Mouse (Mus musculus) thymus, adult 2 months (tissue): ENCODE results near the gene Ccpg1. TPM values are rescaled to one million over a fixed set of nuclear protein-coding genes. Genes with fewer than 3 reads are reported as not detected.

ENCODE experiments used
- DNase-seq: peaks from one replicate; pipeline ENCODE4 v3.0.0; 2021
- H3K27ac ChIP-seq: fragments of 200-500 bp; 2 replicates; pipeline ENCODE4 v1.5.1; 2012; ENCODE audit warnings: low read length, control low read depth; ENCODE audit not compliant: control insufficient read depth, insufficient read depth
- H3K27me3 ChIP-seq: fragments of 200-500 bp; 2 replicates; pipeline ENCODE4 v1.6.1; 2012; ENCODE audit warnings: mild to moderate bottlenecking, low read length, moderate library complexity, mixed read lengths; ENCODE audit not compliant: control insufficient read depth, insufficient read depth
- H3K36me3 ChIP-seq: fragments of 200-500 bp; 2 replicates; pipeline ENCODE4 v1.6.1; 2012; ENCODE audit warnings: mild to moderate bottlenecking, low read length, moderate library complexity; ENCODE audit not compliant: control insufficient read depth, insufficient read depth
- H3K4me1 ChIP-seq: fragments of 200-500 bp; replicated peaks from 2 replicates; pipeline ENCODE4 v1.6.1; 2012; ENCODE audit warnings: low read length; ENCODE audit not compliant: control insufficient read depth, insufficient read depth
- H3K4me3 ChIP-seq: fragments of 200-500 bp; 2 replicates; pipeline ENCODE4 v1.5.1; 2012; ENCODE audit warnings: mild to moderate bottlenecking, low read length, control low read depth, moderate library complexity; ENCODE audit not compliant: control insufficient read depth, insufficient read depth
- CTCF ChIP-seq: fragments of 200-500 bp; IDR thresholded peaks from 2 replicates; pipeline ENCODE4 v1.5.1; 2012; ENCODE audit warnings: mild to moderate bottlenecking, control low read depth, low read length, moderate library complexity, borderline replicate concordance; ENCODE audit not compliant: control insufficient read depth, poor library complexity, insufficient read depth; ENCODE audit errors: extremely low read depth
- POLR2A ChIP-seq: fragments of 200-500 bp; IDR thresholded peaks from 2 replicates; pipeline ENCODE4 v1.6.1; 2012; ENCODE audit warnings: mild to moderate bottlenecking, low read length, control low read depth, moderate library complexity; ENCODE audit not compliant: control insufficient read depth, poor library complexity, insufficient read depth; ENCODE audit errors: extremely low read depth
- WGBS: fragments of 180-500 bp; shearing (Covaris S2); methylation state at CpG from one replicate; pipeline ENCODE4 v1.1.7; 2018; 5-methylcytosine and 5-hydroxymethylcytosine counted together
- polyA plus RNA-seq: library from polyadenylated mRNA; depleted of rRNA; stranded (reverse); fragments of >200 nt; gene quantifications from 2 replicates; pipeline ENCODE4 v1.2.3, GENCODE M21; 2012; rRNA removed

The Ccpg1 gene
- 11.6 and 12.3 TPM in 2 replicates for polyA plus RNA-seq

DNA sequence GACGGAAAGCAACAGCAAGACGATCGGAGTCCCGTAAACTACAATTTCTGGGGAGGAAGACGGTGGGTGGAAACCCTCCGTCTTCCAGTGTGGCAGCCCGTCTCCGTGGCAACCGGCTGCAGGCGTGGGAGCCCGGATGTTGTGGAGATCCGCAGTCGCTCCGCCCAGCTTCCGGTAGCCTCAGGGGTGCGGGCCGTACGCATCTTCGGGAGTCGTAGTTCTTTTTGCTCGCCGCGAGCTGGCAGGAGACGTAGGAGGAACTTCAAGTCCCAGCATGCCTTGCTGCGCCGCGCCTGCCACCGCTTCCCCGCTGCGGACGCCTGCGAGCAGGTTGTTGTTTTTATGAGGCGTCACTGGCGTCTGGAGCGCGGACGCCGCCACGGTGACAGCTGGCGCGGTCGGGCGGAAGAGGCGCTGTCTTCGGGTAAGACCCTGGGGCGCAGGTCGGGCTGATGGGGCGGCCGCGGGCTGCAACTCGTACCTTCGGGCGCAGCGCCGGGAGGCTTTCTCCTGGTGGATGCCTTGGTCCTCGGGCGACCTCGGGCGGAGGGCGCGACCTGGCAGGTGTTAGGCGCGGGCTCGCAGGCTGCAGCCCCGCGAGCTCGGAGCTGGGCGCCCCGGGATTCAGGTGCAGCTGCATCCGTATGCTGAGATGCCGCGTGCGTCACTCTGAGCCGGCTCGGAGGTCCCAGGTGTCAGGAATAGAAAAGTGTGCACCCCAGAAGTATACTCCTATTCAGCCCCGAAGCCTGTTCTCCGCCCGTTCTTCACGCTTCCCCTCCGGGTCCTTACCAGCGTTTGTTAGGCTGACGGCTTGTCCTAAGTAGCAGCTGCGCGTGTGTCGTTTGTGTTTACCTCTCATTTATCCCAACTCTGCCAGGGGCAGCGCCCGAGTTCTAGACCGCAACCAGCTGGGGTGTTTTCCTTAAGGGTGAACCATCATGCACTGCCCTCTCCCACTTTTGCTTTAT, at the start of gene Ccpg1, which contains the start of gene Ccpg1os:
Gene Ccpg1 (plus strand): TSS at position 180 of the 971 bp plus-strand sequence.
Gene Ccpg1os (minus strand): TSS at position 133 of the 971 bp plus-strand sequence.
- WGBS = under 1% methylated on average over 88 of the region's 88 CpGs
- peaks cover 6% of the 10 kb centered on the region; the same call in 1 of the 2 replicates for H3K4me1 ChIP-seq
- peak; percentile 96 for DNase-seq
- H3K27me3 ChIP-seq = no peaks in the 10 kb centered on the region
- peak within 1 kb of the TSS; percentile 65 for H3K4me3 ChIP-seq
- no peaks in the 10 kb centered on the region for H3K36me3 ChIP-seq
- peak; percentile 91 for TF ChIP-seq POLR2A
- peak; percentile 60 for TF ChIP-seq CTCF
- peak within 1 kb of the TSS; percentile 78 for H3K27ac ChIP-seq

DNA sequence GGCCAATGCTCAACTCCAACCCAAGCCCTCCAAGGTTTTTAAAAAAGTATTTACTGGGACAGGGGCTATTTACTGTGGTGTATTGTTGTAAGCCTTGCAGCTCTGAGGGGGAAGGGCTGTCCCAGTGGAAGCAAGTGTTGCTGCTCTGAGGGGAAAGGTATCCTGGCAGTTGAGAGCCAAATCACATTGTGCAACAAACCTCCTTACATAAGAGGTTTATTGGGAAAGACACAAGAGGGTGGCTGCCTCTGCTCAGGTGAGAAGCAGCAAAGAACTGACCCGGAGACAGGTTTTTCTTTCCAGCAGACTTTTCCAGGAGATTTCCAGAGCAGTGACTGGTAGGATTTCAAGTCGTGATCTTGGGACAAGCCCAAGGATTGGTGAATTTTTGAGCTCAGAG, 48.9 kb upstream of the Ccpg1 start:
- no peaks in the 10 kb centered on the region for H3K4me1 ChIP-seq
- H3K27me3 ChIP-seq = no peaks in the 10 kb centered on the region
- TF ChIP-seq POLR2A = no peak
- no peak for TF ChIP-seq CTCF
- no peak for DNase-seq
- no peak overlapping the region for H3K4me3 ChIP-seq
- WGBS = 90% methylated on average over 2 of the region's 2 CpGs
- no peaks in the 10 kb centered on the region for H3K36me3 ChIP-seq
- H3K27ac ChIP-seq = no peak overlapping the region

GRCm38 (mm10) chr9:72943424-72943823, 41.8 kb upstream of the Ccpg1 start:
- no peak for DNase-seq
- Histone ChIP-seq H3K27me3 (no peaks in the 10 kb centered on the region), H3K36me3 (no peaks in the 10 kb centered on the region), H3K4me1 (no peaks in the 10 kb centered on the region), H3K27ac (no peak overlapping the region), H3K4me3 (no peak overlapping the region)
- WGBS = 81% methylated on average over 3 of the region's 3 CpGs
- no peak for TF ChIP-seq CTCF
- no peak for TF ChIP-seq POLR2A

- Histone ChIP-seq H3K4me1 (no peaks in the 10 kb centered on the region), H3K36me3 (no peaks in the 10 kb centered on the region), H3K27ac (no peak overlapping the region), H3K27me3 (no peaks in the 10 kb centered on the region), H3K4me3 (no peak overlapping the region)
- TF ChIP-seq POLR2A (no peak), CTCF (no peak)
- WGBS = 95% methylated on average over 13 of the region's 13 CpGs
- no peak for DNase-seq
Measured at GRCm38 (mm10) chr9:72944286-72944685, 40.9 kb upstream of the Ccpg1 start.

DNA sequence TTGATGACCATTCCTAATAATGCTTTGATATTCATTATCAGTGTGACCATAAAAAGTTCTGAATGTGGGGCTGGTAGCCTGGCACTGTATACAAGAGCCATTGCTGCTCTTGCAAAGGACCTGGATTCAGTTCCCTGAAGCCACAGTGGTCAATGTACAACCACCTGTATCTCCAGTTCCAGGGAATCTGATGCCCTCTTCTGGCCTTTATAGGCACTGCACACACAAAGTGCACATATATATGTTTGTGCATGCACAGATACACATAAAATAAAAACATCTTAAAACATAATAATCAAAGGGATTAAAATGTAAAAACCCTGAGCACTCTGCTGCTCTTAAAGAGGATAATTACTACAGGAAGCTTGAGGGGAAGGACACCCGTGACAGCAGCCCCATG, 38.2 kb upstream of the Ccpg1 start:
- WGBS = 100% methylated on average over 1 of the region's 1 CpGs
- no peak overlapping the region for H3K4me3 ChIP-seq
- no peaks in the 10 kb centered on the region for H3K4me1 ChIP-seq
- H3K36me3 ChIP-seq = no peaks in the 10 kb centered on the region
- no peak overlapping the region for H3K27ac ChIP-seq
- H3K27me3 ChIP-seq = no peaks in the 10 kb centered on the region
- no peak for DNase-seq
- TF ChIP-seq CTCF = no peak
- TF ChIP-seq POLR2A = no peak

DNA sequence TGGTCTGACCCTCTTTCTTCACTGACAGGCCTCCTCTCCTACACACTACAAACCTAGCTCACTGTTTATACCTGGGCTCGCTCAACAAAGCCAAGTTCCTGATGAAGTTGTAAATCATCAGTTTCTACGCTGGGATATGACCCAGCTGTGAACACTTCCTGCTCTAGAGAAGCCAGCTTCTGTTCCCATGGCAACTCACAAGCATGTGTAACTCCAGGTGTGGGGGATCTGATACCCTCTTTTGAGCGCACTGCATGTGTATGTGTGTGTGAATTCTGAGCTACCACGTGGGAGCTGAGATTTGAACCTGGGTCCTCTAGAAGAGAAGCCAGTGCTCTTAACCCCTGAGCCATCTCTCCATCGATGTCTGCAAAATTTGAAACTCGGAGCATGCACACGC, 35.7 kb upstream of the Ccpg1 start:
- Histone ChIP-seq H3K4me3 (no peak overlapping the region), H3K36me3 (no peaks in the 10 kb centered on the region), H3K4me1 (no peaks in the 10 kb centered on the region), H3K27ac (no peak overlapping the region), H3K27me3 (no peaks in the 10 kb centered on the region)
- TF ChIP-seq POLR2A (no peak), CTCF (no peak)
- 44% methylated on average over 7 of the region's 7 CpGs for WGBS
- no peak for DNase-seq
